Mouse (Mus musculus): ENCODE results near the gene Brsk2. TPM values are rescaled to one million over a fixed set of nuclear protein-coding genes. Genes with fewer than 3 reads are reported as not detected.

Brsk2 gene
- total RNA-seq, 2 experiments from 2014 or later: 1.8 to 2.1 TPM

DNA sequence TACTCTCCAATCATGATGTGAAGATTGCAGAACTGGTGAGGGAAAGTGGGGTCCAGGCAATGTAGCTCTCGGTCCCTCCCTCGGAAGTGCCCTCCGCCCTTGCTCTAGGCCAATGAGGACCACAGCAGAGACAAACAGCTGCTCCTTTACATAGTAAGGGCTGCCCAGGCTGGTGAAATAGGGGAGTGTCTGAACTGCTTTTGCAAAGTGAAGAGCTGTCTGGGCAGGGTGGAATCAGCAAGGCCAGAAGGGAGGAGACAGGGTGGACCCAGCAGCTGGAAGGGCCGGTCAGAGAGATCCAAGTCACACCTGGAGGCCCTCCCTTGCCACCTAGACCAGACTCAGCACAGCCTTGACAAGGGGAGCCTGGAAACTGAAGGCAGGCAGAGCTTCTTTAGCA, 76.4 kb downstream of the Brsk2 start:
- DNase-seq (ENCODE audit: low spot score in 2 of 2): no peak

DNA sequence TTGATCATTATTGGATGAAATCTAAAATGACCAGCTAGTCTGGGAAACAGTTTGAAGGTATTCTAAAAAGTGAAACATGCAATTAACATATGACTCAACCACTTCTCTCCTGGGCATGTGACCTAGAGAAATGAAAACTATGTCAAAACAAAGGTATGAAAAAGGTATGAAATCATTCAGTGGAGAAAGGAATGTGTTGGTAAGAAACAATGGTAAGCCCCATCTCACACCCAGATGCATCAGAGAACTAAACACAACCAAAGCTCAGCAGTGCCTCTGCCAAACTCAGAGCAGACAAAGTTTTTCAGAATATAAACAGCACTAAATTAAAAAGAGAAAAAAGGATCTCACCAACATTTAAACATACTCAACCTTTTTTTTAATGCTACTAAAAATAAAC, 80.5 kb downstream of the Brsk2 start:
- DNase-seq (ENCODE audit: low spot score in 2 of 2): no peak

DNA sequence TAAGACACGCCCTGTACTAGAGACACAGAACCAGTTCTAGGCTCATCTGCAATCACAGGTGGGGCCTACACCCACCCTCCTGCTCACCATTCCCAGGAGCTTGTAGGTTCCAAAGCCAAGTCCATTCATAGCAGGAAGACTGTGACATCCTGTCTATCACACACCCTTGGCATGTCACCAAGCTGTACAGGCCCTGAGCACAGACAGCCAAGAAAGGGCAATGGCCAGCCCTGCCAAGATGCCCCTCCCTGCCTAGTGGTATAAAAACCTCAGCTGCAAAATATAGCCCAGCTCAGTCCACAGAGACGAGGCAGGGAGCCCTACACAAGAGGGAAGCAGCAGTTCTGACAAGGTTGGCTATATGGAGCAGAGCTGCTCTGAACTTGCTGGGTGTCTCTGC, 84.6 kb downstream of the Brsk2 start:
- no peak for DNase-seq (ENCODE audit: low spot score in 2 of 2)

DNA sequence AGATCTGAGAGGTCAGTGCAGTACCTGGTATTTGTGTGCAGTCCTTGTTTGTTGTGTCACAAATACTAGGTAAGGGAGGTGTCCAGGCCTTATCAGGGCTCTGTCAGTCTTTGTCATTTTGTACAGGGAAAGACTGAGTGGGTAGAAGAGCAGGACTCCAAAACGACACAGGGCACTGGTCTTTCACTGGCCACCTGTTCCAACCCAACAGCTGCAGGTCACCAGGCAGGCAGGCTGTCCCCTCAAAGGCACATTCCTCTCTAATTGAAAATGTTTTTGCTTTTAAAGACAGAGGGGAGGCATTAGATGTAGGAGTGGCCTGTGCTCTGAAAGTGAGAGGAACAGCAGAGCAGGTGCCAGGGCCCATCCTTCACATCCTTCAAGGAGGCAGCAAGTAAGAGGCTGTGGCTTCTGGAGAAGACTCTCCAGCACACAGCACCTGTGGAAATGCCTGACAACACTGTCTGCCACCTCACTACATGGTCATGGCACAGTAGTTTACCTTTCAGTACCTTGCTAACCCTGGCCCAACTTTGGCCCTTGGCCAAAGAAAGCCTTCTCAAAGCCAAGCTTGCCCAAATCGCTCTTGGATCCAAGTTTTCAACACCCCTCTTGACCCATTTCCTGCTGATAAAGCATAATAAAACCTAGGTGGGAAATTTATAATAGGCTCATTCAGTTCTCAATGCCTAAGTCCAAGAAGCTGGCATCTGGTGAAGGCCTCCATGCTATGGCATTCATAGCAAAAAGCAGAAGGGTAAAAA, 85.7 kb downstream of the Brsk2 start:
- DNase-seq (ENCODE audit: low spot score in 2 of 2): no peak

DNA sequence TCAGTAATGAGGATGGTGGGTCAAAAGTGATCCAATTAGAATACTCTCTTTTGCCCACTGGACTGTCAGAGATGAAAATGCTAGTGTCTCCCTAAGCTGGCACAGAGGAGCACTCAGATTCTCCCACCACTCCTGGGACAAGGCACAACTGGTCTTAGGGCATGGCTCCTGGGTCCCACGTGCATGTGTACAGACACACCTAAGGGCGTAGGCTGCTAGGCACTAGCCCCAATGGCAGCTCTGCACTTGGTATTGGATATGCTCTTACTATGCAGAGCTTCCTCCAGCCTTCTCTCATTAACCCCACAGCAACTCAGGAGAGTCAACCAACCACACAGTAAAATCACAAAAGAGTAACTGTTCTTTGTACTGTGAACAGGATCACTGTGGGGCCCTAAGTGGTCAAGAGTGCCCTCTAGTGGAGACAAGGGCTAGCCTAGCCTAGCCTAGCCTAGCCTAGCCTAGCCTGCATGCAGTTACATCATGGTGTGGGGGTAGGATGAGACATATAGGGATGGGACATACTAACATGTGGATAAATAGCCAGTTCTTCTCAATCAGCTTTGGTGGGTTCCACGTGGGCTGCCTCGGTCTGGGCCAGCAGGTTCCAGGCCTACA, 88.1 kb downstream of the Brsk2 start:
- peak; percentile 26 to 35 for DNase-seq (ENCODE audit: low spot score in 2 of 2)

DNA sequence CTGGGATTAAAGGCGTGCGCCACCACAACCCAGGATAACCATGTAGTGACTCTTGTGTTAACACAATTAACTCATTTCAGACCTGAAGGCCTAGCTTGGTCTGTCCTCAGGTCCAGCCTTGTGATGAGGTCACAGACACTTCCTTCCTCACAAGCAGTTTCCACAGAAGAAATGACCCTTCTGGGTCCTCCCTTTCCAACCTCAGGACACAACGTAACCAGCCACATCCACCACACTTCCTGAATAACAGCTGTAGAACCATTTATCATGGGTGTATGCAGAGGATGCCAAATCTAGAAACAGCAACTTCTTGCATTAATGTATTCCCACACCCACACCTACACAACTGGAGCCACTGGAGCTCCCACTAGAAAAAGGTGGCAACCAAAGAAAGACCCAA, 91.2 kb downstream of the Brsk2 start:
- no peak for DNase-seq (ENCODE audit: low spot score in 2 of 2)

DNA sequence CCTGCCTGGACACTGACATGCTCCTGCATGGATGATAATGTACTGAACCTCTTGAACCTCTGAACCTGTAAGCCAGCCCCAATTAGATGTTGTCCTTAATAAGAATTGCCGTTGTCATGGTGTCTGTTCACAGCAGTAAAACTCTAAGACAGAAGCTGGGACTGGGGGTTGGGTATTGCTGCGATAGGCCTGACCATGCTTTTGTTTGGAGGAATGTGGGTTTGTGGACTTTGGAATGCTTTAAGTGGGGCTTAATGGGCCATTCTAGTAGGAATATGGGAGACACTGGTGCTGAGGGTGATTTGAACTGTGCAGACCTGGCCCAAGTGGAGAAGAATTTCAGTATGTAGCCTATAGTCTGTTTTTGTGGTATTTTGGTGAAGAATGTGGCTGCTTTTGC, 95.8 kb downstream of the Brsk2 start:
- DNase-seq (ENCODE audit: low spot score in 2 of 2): no peak

DNA sequence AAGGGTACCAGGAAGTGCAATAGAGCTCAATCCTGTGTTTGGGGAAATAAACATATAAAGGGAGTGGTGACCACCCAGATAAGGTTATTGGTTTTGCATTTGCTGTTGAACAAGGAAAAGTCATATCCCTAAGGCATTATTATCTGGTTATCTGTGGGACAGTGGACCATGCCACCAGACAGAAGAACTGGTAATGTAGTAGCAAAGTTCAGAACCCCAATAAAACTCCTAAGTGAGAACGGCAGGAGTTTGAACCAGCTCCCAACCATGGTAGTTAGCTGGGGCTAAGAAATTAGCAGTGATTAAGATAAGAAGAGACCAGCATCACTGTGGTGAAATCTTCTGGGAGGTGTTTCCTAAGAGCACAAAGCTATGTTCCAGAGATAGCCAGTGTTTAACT, 96.4 kb downstream of the Brsk2 start:
- no peak for DNase-seq (ENCODE audit: low spot score in 2 of 2)

DNA sequence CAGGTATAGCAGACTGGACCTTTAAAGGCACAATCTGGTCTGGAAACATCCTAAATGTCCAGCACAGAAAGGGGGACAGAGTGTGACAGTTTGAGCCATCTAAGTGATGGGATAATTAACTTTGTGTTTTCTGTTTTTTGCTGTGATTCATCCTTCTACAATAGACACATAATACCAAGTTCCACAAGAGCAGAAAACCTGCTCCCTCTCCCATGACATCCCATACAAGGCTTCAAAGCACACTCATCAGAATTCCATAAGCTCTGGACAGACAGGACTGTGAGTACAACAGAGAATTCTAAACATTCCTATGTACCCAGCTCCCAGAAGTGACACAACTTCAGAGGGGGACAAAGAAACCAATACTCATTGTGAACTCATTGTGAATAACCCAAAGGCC, 101.0 kb downstream of the Brsk2 start:
- no peak for DNase-seq (ENCODE audit: low spot score in 2 of 2)

Small RNAs within 50 kb of the gene (microRNA-seq; reads per million reads assigned to microRNA genes)
- 0 to 0.61 reads per million in 2 experiments for gene Mir3104 (ENCODE audit: borderline number of aligned reads in 2 of 2)

Other genes with a start within 250 kb of the Brsk2 start
- gene Muc5ac, start 160.8 kb upstream of the Brsk2 start, total RNA-seq (2021): not detected
- gene Muc5b, start 110.7 kb upstream of the Brsk2 start, total RNA-seq (2021): not detected
- 10 to 100 TPM; 57.0 to 57.8 TPM for gene Tollip, start 31.2 kb upstream of the Brsk2 start, total RNA-seq (2021)
- gene Mob2, start 111.3 kb downstream of the Brsk2 start, total RNA-seq (2021): 10 to 100 TPM; 45.2 to 58.8 TPM
- 10 to 100 TPM in 1 of 2 experiments, 1 to 10 TPM in 1; 8.9 to 23.6 TPM for gene Dusp8, start 146.1 kb downstream of the Brsk2 start, total RNA-seq (2021)
- gene Gm45618, start 171.0 kb downstream of the Brsk2 start, total RNA-seq (2021): not detected
- gene Gm39115, start 186.3 kb downstream of the Brsk2 start, total RNA-seq (2021): not detected
- not detected for gene Gm45337, start 194.9 kb downstream of the Brsk2 start, total RNA-seq (2021)
- not detected for gene Gm29735, start 207.4 kb downstream of the Brsk2 start, total RNA-seq (2021)
- not detected for gene Gm4553, start 216.0 kb downstream of the Brsk2 start, total RNA-seq (2021)
- gene Krtap5-2, start 226.3 kb downstream of the Brsk2 start, total RNA-seq (2021): not detected
- gene Gm10153, start 240.6 kb downstream of the Brsk2 start, total RNA-seq (2021): not detected

Measured in adrenal gland, adult 18-20 months (tissue).